Mouse (Mus musculus) kidney, postnatal 36 days (tissue): Measurements from ENCODE around the gene Tanc1.
A peak's percentile ranks its signal among the peaks of the same experiment; 100 is the strongest.

Source experiments
- DNase-seq, 2 experiments: peaks; one replicate each; pipeline ENCODE4 v3.0.0; 2021 to 2022; ENCODE audit warnings: mixed read lengths in 2 of 2

Tanc1 gene

GRCm38 (mm10) chr2:59653306-59654165, 41.7 kb downstream of the Tanc1 start:
- DNase-seq: no peak

GRCm38 (mm10) chr2:59655471-59655870, 43.6 kb downstream of the Tanc1 start:
- DNase-seq: no peak

- no peak for DNase-seq
These were observed 44.8 kb downstream of the Tanc1 start for GRCm38 (mm10) chr2:59656680-59657079.

DNA sequence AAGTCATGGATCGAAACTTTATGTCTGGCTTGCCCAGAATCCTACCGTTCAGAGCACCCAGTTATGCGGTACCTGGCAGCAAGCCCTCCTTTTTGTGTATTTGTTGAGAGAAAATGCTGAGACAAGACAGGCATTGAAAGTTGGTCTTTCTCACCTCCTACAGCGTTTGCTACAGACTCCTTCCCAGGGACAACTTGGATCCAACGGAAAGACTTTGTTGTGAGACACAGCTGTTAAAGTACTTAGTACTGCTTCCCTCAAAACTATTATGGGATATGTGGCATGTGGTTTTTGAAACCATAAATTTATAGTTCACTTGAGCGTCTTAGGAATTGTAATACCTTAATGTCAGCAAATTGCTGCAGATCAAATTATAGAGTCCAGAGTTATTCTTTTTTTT, 47.8 kb downstream of the Tanc1 start:
- no peak for DNase-seq

DNA sequence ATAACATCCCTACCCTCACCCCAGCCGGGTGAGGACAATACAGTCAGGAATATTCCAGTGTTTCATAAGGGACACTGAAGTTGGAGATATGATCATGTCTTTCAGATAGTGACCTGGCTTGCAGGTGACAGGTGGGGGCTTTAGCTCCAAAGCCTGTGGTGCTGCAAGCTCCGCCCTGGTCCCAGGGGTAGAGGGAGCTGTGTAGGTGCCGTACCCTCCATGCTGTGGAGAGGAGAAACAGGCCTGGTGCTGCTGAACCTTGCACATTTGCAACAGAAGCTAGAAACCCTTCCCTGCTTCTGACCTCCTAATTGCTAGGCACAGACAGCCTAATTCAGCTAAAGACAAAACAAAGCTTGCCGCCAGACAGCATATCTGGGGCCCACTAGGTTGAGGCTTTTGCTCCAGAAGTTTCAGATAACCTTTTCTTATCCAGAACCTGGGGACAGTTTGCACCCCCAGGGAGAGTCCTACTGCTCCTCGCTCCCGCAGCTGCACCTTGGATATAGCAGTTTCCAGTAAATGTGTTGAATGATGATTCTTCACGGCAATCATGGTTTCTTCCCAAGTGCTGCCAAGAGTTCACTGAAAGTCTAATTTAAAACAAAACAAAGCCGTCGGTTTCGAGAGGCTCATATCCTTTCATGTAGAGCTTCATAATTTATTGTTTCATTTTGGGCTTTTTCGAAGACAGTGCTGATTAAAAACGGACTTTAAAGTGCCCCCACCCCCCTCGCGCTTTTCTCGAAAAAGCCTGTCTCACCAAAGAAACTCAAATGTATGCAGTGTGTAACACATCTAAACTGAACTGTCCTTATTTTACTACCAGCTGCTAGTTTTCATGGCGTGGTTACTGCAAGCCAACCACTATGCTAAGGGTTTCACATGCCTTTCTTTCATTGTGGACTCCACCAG, 49.3 kb downstream of the Tanc1 start:
- no peak for DNase-seq

- no peak for DNase-seq
These were observed 53.1 kb downstream of the Tanc1 start for GRCm38 (mm10) chr2:59664803-59665567.

DNA sequence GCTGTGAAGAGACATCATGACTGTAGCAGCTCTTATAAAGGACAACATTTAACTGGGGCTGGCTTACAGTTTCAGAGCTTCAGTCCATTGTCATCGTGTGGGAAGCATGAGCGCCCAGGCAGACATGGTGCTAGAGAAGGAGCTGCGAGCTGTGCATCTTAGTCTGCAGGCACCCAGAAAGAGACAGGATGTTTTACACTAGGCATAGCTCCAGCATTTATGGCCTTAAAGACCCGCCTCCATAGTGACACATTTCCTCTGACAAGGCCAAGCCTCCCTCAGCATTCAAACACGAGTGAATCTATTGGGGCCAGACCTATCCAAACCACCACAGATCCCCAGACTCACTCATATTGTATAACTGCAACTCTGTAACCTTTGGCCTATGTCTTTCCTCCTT, 54.7 kb downstream of the Tanc1 start:
- no peak for DNase-seq

- peak; percentile 82 to 91 for DNase-seq
These were observed 58.5 kb downstream of the Tanc1 start for GRCm38 (mm10) chr2:59670087-59671060.

GRCm38 (mm10) chr2:59671671-59672070, 59.8 kb downstream of the Tanc1 start:
- DNase-seq: no peak

DNA sequence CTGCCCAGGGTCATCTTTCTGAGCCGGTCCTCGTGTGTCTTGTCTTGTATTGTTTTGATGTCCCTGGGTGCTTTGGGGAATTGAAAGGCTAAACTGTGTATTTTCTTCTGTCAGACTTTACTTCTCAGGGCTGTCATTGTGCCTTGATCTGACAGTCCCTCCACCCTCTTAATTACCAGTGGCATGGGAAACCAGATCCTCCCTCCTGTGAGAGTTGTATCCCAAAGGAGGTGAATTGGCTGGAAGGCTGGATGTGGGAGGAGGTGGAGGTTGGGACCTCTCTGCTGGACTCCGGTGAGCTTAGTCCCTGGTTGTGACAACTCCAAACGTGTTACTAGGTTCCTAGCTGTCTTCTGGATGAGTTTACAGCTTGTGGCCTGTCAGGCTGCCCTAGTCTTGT, 60.2 kb downstream of the Tanc1 start:
- DNase-seq: no peak

DNA sequence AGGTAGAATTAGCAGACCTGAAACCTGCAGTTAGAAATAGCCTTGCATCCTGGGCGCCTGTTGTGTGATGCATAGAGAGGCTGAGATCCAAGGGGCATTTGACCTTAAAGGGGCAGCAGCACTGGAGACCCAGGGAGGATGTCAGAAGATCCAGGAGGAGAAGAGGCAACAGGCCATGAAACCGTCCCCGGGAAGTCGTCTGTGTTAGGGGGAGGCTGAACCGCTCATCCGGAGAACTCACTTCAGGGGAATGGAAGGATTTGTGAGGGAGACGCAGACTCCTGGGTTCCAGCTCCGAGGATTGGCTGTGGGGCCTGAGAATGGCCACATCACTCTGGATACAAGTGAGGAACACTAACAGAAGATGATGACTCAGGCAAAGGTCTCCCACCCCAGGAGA, 60.8 kb downstream of the Tanc1 start:
- no peak for DNase-seq

- peak; percentile 29 to 55 for DNase-seq
These were observed 61.5 kb downstream of the Tanc1 start for GRCm38 (mm10) chr2:59673351-59673750.

DNA sequence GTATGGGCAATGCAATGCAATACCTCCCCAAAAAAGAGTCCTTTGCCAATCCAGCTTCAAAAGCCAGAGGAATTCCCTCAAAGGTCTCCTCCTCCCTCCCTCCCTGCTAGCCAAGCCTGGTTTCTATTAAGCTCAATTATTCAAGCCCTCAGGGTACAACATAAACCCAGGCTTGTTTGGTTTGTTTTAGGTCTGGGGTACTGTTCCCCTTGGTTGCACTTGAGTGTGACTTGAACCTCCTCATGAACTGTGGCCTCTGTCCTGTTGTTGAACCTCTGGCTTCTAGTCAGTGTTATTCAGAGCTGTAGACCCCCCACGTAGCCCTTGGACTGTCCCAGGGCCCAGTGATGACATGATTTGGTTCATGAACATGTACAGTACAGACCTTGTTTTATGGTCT, 62.0 kb downstream of the Tanc1 start:
- DNase-seq: peak; percentile 38 to 46

- peak; percentile 35 to 58 for DNase-seq
These were observed 63.6 kb downstream of the Tanc1 start for GRCm38 (mm10) chr2:59675270-59675995.

DNA sequence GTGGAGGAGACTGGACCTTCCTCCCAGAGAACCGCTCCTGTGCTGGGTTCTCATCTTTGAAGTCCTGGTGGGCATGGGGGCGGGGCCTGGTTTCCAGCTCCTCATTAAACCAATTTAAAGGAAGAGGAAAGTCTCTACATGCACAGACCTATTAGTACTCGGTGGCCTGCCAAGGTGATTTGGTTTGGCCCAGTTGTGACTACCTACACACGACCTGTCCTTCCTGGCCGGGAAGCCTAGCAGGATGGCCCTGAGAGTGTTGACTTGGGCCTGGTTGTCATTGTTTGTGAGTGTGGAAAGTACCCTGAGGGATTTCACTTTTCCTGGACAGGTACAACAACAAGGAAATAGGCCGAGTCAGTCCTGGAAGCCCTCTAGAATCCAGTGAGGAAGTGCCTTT, 64.2 kb downstream of the Tanc1 start:
- DNase-seq: peak in 1 of 2 experiments; percentile 29

GRCm38 (mm10) chr2:59676442-59676841, 64.6 kb downstream of the Tanc1 start:
- peak; percentile 54 to 62 for DNase-seq

GRCm38 (mm10) chr2:59679424-59680020, 67.7 kb downstream of the Tanc1 start:
- DNase-seq: no peak

GRCm38 (mm10) chr2:59680736-59681135, 68.9 kb downstream of the Tanc1 start:
- DNase-seq: peak in 1 of 2 experiments; percentile 33

DNA sequence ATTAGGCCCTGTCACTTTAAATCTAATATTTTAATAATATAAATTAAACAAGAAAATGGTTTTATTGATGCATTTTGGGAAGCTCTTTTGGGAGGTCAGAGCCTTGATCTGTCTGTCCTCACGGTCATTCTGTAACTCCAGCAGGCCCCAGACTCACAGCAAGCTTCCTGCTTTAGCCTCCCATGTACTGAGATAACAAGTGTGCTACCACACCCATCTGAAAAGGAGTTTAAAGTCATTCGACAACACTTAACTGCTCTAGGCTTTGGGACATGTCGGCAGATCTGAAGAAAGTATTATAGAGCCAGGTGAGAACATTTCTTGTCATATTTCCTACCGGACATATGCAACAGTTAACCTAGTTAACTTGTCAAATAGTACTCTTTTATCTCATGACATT, 69.3 kb downstream of the Tanc1 start:
- no peak for DNase-seq

- no peak for DNase-seq
These were observed 73.2 kb downstream of the Tanc1 start for GRCm38 (mm10) chr2:59684864-59685605.
